Comparison of ENCODE assay signal across 11 mouse cellular contexts in the genomic region with DNA sequence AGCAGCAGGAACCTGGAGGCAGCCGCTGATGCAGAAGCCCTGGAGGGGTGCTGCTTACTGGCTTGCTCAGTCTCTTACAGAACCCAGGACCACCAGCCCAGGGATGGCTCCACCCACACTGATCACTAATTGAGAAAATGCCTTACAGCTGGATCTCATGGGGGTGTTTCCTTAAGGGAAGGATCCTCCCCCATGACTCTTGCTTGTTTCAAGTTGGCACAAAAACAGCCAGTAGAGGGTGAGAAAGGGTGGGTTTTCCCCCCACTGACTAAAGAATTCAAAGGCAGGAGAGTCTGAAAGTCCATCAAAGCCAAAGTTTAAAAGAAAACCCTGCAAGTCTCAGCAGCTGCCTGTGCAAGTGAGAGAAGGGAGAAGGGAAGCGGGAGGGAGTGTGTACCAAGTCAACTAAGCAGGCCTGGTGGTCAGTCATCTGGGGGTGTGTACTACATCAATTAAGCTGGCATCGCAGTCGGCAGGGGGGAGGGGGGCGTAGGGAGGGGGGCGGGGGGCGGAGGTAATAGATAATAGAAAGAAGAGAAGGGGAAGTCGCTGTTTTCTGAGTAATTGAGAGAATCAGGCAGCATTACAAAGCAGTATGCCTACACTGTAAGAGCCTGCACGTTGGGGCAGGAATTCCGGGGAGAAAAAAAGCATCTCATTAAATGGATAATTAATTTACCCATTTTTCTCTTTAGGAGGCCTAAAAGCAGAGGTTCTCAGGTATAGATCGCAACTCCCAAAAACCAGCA.
DNase-seq lines count a peak whose midpoint lies in the region; ATAC-seq and TF ChIP-seq lines count a peak whose summit lies in the region.
"Had no signal": no experiment of that assay in that cellular context is flagged by ENCODE, and none has a peak within 500 bp of the region (broad histone marks: within the 10 kb centered on the region; RNA-seq: fewer than 3 reads in every experiment).

No protein-coding gene starts in this region.

- peak; percentile 26 for DNase-seq in lung, embryonic 14.5 days
- no peak for DNase-seq in lung, postnatal 0 days (ENCODE audit: low spot score)
- peak; percentile 39 for DNase-seq in forebrain, embryonic 10.5 days (ENCODE audit: extremely low spot score, low spot score)
- DNase-seq in kidney, adult 8-10 months: peak; percentile 24 to 51
- no peak for DNase-seq in adrenal gland, postnatal 36 days
- no peak for DNase-seq in gastrocnemius, postnatal 25 days
- DNase-seq in urinary bladder, postnatal 25 days (ENCODE audit: low spot score): no peak
- DNase-seq: cerebellum, adult 9-11 months had no signal

- H3K4me1 ChIP-seq in lung, embryonic 14.5 days (ENCODE audit: insufficient read depth): no peaks in the 10 kb centered on the region
- H3K4me1 ChIP-seq in lung, postnatal 0 days (ENCODE audit: insufficient read depth, low read depth, low read length): no peaks in the 10 kb centered on the region
- H3K4me1 ChIP-seq in forebrain, embryonic 10.5 days: peaks cover 32% of the 10 kb centered on the region
- peaks cover 11% of the 10 kb centered on the region for H3K4me1 ChIP-seq in midbrain, embryonic 15.5 days

- no peak overlapping the region for H3K27ac ChIP-seq in lung, embryonic 14.5 days (ENCODE audit: low read depth)
- H3K27ac ChIP-seq in lung, postnatal 0 days (ENCODE audit: low read length): no peak overlapping the region
- 0 out of 2 replicates have a peak overlapping the region, but pooled peaks have one; percentile 30 for H3K27ac ChIP-seq in forebrain, embryonic 10.5 days
- no peak overlapping the region for H3K27ac ChIP-seq in midbrain, embryonic 15.5 days
- H3K27ac ChIP-seq: liver, embryonic 14.5 days had no signal

- no peak for TF ChIP-seq CTCF in lung, embryonic 14.5 days (IDR thresholded peaks at IDR 0.05; ENCODE audit: low read depth)
- TF ChIP-seq CTCF in lung, postnatal 0 days (IDR thresholded peaks at IDR 0.05): no peak; the same call in 1 of the 2 replicates

- H3K9me3 ChIP-seq in lung, embryonic 14.5 days (ENCODE audit: low read depth, low read length): no peaks in the 10 kb centered on the region
- no peaks in the 10 kb centered on the region for H3K9me3 ChIP-seq in lung, postnatal 0 days (ENCODE audit: low read length)
- H3K9me3 ChIP-seq in forebrain, embryonic 10.5 days: no peaks in the 10 kb centered on the region
- H3K9me3 ChIP-seq in midbrain, embryonic 15.5 days: no peaks in the 10 kb centered on the region

- no peak for TF ChIP-seq EP300 in lung, postnatal 0 days (IDR thresholded peaks at IDR 0.05)

- H3K4me2 ChIP-seq in lung, embryonic 14.5 days: no peak overlapping the region
- H3K4me2 ChIP-seq in lung, postnatal 0 days (replicated peaks; ENCODE audit: low read depth, low read length): no peak overlapping the region
- no peak overlapping the region for H3K4me2 ChIP-seq in midbrain, embryonic 15.5 days

- 23% methylated on average over 10 of the region's 11 CpGs for WGBS in lung, embryonic 14.5 days
- WGBS in lung, postnatal 0 days: 30% methylated on average over 8 of the region's 11 CpGs
- 10% methylated on average over 7 of the region's 11 CpGs for WGBS in forebrain, embryonic 10.5 days
- 13% methylated on average over 8 of the region's 11 CpGs for WGBS in midbrain, embryonic 15.5 days

- H3K36me3 ChIP-seq in lung, embryonic 14.5 days (ENCODE audit: insufficient read depth): no peaks in the 10 kb centered on the region
- H3K36me3 ChIP-seq in lung, postnatal 0 days (ENCODE audit: insufficient read depth, low read length): no peaks in the 10 kb centered on the region
- H3K36me3 ChIP-seq in forebrain, embryonic 10.5 days (replicated peaks): no peaks in the 10 kb centered on the region
- no peaks in the 10 kb centered on the region for H3K36me3 ChIP-seq in midbrain, embryonic 15.5 days (replicated peaks)

- H3K9ac ChIP-seq in lung, embryonic 14.5 days: no peak overlapping the region
- H3K9ac ChIP-seq in lung, postnatal 0 days (replicated peaks; ENCODE audit: low read depth): no peak overlapping the region
- H3K9ac ChIP-seq in midbrain, embryonic 15.5 days: no peak overlapping the region
- H3K9ac ChIP-seq: liver, embryonic 14.5 days had no signal

- H3K4me3 ChIP-seq in lung, embryonic 14.5 days (ENCODE audit: low read depth, low read length): no peak overlapping the region
- no peak overlapping the region for H3K4me3 ChIP-seq in lung, postnatal 0 days (ENCODE audit: low read depth, low read length)
- H3K4me3 ChIP-seq in forebrain, embryonic 10.5 days: peak overlapping the region; percentile 24; the same call in 1 of the 2 replicates
- no peak overlapping the region for H3K4me3 ChIP-seq in midbrain, embryonic 15.5 days

- peak; percentile 60 for ATAC-seq in lung, embryonic 14.5 days (ENCODE audit: insufficient read depth)
- no peak; the same call in 1 of the 2 replicates for ATAC-seq in lung, postnatal 0 days
- ATAC-seq in midbrain, embryonic 15.5 days (replicated peaks): peak; percentile 69; the same call in 1 of the 2 replicates
- ATAC-seq: inflammation-experienced regulatory T-cells, adult 6 months had no signal

- H3K27me3 ChIP-seq in lung, embryonic 14.5 days (ENCODE audit: insufficient read depth, low read length): no peaks in the 10 kb centered on the region
- no peaks in the 10 kb centered on the region for H3K27me3 ChIP-seq in lung, postnatal 0 days (replicated peaks; ENCODE audit: insufficient read depth, low read length)
- H3K27me3 ChIP-seq in forebrain, embryonic 10.5 days (ENCODE audit: poor library complexity, severe bottlenecking): peaks cover 45% of the 10 kb centered on the region
- no peaks in the 10 kb centered on the region for H3K27me3 ChIP-seq in midbrain, embryonic 15.5 days (replicated peaks)

Comparison
In these comparisons a context has a peak if more than half of its experiments do, and no peak if none do; other contexts are left out.
1. DNase-seq: peak in lung, embryonic 14.5 days (single experiment), forebrain, embryonic 10.5 days (single experiment) and kidney, adult 8-10 months (2 of 2); none in lung, postnatal 0 days (single experiment), adrenal gland, postnatal 36 days (0 of 2), gastrocnemius, postnatal 25 days (single experiment) and urinary bladder, postnatal 25 days (single experiment).